Mouse (Mus musculus): Measurements from ENCODE around the gene Bbof1.

DNA sequence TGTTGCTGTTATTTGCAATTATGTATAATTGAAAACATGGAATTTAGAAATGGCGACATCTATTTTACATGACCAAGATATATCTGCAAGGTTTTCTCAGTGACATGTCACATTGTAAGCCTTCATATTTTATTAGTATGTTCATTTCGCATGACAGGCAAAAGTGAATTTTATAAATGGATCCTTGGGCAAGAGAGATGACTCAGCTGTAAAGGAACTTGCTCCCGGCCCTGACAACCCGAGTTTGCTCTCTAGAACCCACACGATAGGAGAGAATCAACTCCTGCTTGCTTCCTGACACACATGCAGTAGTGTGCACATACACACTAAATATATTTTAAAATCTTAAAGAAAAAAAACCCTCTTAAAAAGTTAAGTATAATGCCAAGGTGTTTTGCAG lies 52.5 kb downstream of the Bbof1 start:
- TF ChIP-seq CTCF (IDR thresholded peaks at IDR 0.05; ENCODE audit: control insufficient read depth, insufficient read depth, insufficient replicate concordance, low read depth, low read length) = no peak
- no peak for TF ChIP-seq POLR2A (IDR thresholded peaks at IDR 0.05; ENCODE audit: control insufficient read depth, low read depth, low read length)
